Comparison of ENCODE assay signal across 9 mouse cellular contexts in the genomic region with DNA sequence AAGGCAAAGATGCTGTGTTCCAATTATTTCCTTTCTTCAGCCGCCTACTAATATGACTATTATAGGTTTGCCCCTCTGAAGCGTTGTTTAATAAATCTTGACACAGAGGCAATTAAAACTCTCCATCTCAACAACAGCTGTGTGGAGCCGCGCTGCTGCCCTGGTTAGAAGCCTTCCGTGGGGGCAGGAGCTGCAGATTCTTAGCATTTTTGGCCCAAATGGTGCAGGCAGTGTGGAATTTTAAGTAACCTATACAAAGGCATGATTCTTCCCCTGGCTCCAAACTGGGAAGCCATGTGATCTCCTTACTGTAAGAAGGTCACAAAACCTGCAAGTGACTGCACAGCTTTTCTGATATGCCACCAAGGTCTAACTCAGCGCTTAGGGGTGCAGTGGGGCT.
DNase-seq lines count a peak whose midpoint lies in the region; ATAC-seq lines count a peak whose summit lies in the region.
"Had no signal": no experiment of that assay in that cellular context is flagged by ENCODE, and none has a peak within 500 bp of the region (broad histone marks: within the 10 kb centered on the region; RNA-seq: fewer than 3 reads in every experiment).

No protein-coding gene starts in this region.

- no peak for DNase-seq in heart, postnatal 25 days (ENCODE audit: low spot score)
- peak; percentile 44 to 50 for DNase-seq in right cerebral cortex, adult 2 months (ENCODE audit: low spot score in 2 of 2)
- no peak for DNase-seq in right cerebral cortex, postnatal 4 days
- DNase-seq in left cerebral cortex, postnatal 14 days (ENCODE audit: low spot score in 2 of 2), result peak; percentile 35 to 51
- no peak for DNase-seq in thymus, postnatal 36 days
- no peak for DNase-seq in heart, postnatal 14 days
- no peak for DNase-seq in spleen, postnatal 4 days (ENCODE audit: low spot score in 2 of 2)

- no peak overlapping the region for H3K4me3 ChIP-seq in heart, embryonic 13.5 days

- H3K36me3 ChIP-seq in heart, embryonic 13.5 days, result no peaks in the 10 kb centered on the region

- H3K4me2 ChIP-seq in heart, embryonic 13.5 days, result peak overlapping the region; percentile 24

- WGBS in heart, embryonic 13.5 days, result 45% methylated on average over 6 of the region's 6 CpGs

- H3K9me3 ChIP-seq in heart, embryonic 13.5 days, result no peaks in the 10 kb centered on the region

- no peaks in the 10 kb centered on the region for H3K27me3 ChIP-seq in heart, embryonic 13.5 days (replicated peaks)

- intact Hi-C loops in heart, postnatal 25 days (cut with DNase I), result no loop called here
- intact Hi-C loops in left cerebral cortex, postnatal 14 days (cut with DNase I), result no loop called here
- intact Hi-C loops in heart, postnatal 14 days (cut with DNase I), result no loop called here

- H3K9ac ChIP-seq in heart, embryonic 13.5 days, result no peak overlapping the region

- peak overlapping the region; percentile 24; the same call in 1 of the 2 replicates for H3K27ac ChIP-seq in heart, embryonic 13.5 days (replicated peaks)

- ATAC-seq in heart, embryonic 13.5 days (ENCODE audit: extremely low read depth, insufficient number of reproducible peaks, low FRiP score, low TSS enrichment), result no peak
- ATAC-seq: CD4-positive, CD25-positive, alpha-beta regulatory T cell, adult 4 months had no signal

- H3K4me1 ChIP-seq in heart, embryonic 13.5 days, result peaks cover 31% of the 10 kb centered on the region

Comparison
In these comparisons a context has a peak if more than half of its experiments do, and no peak if none do; other contexts are left out.
1. DNase-seq: peak in right cerebral cortex, adult 2 months (2 of 2) and left cerebral cortex, postnatal 14 days (2 of 2); none in heart, postnatal 25 days (single experiment), right cerebral cortex, postnatal 4 days (single experiment), thymus, postnatal 36 days (0 of 2), heart, postnatal 14 days (0 of 2) and spleen, postnatal 4 days (0 of 2).